Mouse (Mus musculus) urinary bladder, adult 18-20 months (tissue): Measurements from ENCODE around the gene Nkrf.

Experiments used
- DNase-seq, 2 experiments: peaks; one replicate each; pipeline ENCODE4 v3.0.0; 2022; ENCODE audit warnings: low spot score in 2 of 2, mixed read lengths in 2 of 2

Nkrf gene

DNA sequence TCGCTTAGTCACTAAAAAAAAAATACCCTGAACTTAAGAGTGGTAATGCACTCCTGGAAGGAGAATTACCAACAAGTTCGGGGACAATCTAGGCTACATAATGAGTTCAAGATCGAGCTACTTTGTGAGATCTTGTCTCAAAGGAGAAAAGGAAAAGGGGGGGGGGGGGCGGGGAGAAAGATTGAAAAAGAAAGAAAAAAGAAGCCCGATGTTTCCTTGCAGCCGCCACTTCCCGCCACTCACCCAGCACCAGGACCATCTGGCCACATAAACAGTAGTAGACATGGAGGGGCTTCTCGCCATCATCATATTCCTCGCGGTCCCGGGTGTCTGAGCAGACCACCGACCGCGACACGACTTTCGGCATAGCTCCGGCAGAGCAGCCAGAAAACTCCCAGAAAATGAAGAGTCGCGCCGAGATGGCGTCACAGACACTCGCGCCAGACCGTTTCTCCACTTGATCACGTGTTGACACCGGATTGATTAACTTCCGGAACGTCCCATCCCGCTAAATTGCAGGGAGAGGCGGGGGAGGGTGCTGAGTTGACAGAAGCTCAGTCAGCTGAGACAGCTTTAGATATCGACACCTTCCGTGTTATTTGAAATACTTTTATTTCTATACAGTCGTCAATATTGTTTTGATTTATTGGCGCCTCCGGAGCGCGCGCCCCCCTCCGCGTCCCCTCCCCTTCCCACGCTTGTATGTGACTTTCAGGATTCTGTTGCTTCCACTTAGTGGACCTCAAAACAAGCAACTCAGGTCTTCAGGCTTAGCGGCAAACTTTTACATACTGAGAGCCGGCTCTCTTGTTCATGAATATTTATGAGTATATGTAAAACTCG lies 38.7 kb downstream of the Nkrf start:
- DNase-seq, result peak; percentile 55 to 61

DNA sequence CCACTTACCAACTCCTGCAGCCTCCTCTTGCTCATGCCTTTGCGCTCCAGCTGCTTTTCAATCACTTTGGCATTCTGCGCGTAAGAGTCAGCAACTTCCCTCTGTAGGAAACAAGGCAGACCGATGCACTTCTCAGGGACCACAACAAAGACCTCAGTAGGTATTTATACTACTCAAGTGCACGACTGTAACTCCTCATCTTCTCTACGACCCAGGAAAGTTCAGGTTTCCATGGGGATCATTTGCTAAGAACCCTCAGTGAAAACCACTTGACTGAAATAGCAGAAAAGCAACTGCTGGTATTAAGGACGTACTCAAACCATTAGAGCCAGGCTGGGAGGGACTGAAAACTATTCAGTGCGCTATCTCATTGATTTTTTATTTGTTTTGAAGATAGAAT lies 50.1 kb downstream of the Nkrf start:
- no peak for DNase-seq

DNA sequence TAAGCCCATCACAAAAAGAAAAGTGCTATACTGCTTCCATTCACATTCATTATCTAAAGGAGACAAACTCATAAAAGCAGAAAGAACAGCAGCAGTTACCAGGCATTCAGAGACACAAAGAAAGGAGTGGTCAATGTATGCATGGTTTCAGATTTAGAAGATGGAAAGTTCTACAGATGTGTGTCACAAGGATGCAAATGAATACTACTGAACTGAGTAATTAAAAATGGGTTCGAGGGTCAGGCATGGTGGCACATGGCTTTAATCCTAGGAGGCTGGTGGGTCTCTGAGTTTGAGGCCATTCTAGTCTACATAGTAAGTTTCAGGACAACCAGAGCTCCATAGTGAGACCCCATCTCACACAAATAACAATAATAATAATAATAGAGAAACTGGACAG lies 55.5 kb downstream of the Nkrf start:
- DNase-seq, result no peak

DNA sequence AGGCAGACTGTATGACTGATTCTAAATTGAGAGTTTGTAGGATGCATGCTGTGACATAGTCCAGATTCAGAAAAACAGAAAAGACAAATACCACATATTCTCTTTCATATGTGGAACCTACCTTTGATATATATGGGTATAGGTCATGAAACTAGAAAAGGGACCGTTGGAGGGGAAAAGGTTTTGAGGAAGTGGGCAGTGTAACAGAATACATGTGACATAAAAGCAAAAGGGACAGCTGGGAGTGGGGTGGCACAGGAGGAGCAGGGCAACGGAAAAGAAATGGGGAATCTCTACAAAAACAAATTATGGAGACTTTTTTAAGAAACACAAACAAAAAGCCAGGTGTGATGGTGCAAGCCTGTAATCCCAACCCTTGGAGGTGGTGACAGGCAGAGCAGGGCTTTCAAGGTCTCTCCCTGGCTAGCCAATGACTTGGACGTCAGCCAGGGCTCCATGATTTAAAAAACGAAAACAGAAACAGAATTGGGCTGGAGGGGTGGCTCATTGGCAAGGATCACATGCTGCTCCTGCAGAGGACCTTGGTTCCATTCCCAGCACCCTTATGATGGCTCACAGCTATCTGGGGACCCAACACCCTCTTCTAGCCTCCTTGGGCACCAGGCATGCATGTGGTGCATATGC lies 59.2 kb downstream of the Nkrf start:
- no peak for DNase-seq

DNA sequence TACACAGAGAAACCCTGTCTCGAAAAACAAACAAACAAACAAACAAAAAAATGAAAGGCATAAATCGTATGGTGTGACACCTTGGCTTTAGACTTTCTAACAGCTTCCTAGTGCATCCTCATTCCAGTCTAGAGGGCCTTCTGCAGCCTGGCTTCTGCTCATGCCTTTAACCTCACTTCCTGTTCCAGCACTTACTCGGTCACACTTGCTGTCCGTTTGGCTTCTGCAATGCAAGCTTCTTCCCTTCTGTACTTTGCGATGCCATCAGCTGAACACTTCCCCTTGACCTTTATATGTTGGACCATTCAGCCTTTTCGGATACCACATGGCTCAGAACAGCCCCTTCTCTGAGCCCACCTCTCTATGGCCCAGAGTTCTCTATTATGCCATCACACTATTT lies 61.0 kb downstream of the Nkrf start:
- DNase-seq, result no peak

DNA sequence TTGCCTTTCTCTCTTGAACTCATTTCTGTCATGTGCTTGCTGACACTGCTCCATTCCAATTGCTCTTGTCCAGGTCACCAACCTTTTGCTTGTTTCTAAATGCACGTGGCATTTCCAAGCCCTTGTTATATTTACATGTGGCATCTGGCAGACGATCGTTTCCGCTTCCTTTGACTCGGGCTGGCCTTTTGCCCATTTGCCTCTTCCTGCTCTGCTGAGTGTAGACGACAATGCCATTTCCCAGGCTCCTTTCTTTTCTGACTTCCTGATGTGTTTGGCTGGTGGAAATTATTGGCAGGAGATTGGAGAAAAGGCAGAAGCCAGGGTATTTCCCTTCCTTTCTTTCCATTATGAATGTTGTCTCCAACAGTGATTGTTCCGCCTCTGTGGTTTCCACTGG lies 63.3 kb downstream of the Nkrf start:
- DNase-seq, result no peak
